Mouse (Mus musculus) hindbrain, embryonic 15.5 days (tissue): Measurements from ENCODE around the gene Pde6h. TPM values are rescaled to one million over a fixed set of nuclear protein-coding genes. Genes with fewer than 3 reads are reported as not detected.
"Not testable (repeated sequence)": the region's sequence is repeated elsewhere in the genome, so short reads cannot be mapped to it uniquely, and the experiment has no call there.

ENCODE experiments used
- ATAC-seq: fragments of 200-750 bp; cut with Nextera tagmentation; 2 replicates; pipeline ENCODE4 v1.8.0; 2017; ENCODE audit warnings: low read depth, moderate number of reproducible peaks, moderate TSS enrichment; ENCODE audit not compliant: low FRiP score
- H3K27ac ChIP-seq: fragments of 300-500 bp; sonication (generic); replicated peaks from 2 replicates; pipeline ENCODE4 v1.5.1; 2015; ENCODE audit warnings: mild to moderate bottlenecking, inconsistent platforms
- H3K27me3 ChIP-seq: fragments of 300-500 bp; sonication (generic); 2 replicates; pipeline ENCODE4 v1.6.1; 2015; ENCODE audit warnings: control low read depth, inconsistent platforms
- H3K36me3 ChIP-seq: fragments of 300-500 bp; sonication (generic); 2 replicates; pipeline ENCODE4 v1.6.1; 2015; ENCODE audit warnings: control low read depth, inconsistent platforms
- H3K4me1 ChIP-seq: fragments of 300-500 bp; sonication (generic); replicated peaks from 2 replicates; pipeline ENCODE4 v1.6.1; 2015; ENCODE audit warnings: control low read depth, inconsistent platforms
- H3K4me2 ChIP-seq: fragments of 300-500 bp; sonication (generic); 2 replicates; pipeline ENCODE4 v1.6.1; 2015; ENCODE audit warnings: moderate library complexity, mild to moderate bottlenecking, inconsistent platforms
- H3K4me3 ChIP-seq: fragments of 300-500 bp; sonication (generic); 2 replicates; pipeline ENCODE4 v1.5.1; 2015; ENCODE audit warnings: mild to moderate bottlenecking, inconsistent platforms
- H3K9ac ChIP-seq: fragments of 300-500 bp; sonication (generic); 2 replicates; pipeline ENCODE4 v1.6.1; 2015; ENCODE audit warnings: inconsistent platforms
- H3K9me3 ChIP-seq: fragments of 300-500 bp; sonication (generic); 2 replicates; pipeline ENCODE4 v1.6.1; 2016; ENCODE audit warnings: control low read depth, inconsistent platforms
- WGBS: fragments of 180-500 bp; shearing (Covaris S2); methylation state at CpG from one replicate; pipeline ENCODE4 v1.1.7; 2015; 5-methylcytosine and 5-hydroxymethylcytosine counted together
- polyA plus RNA-seq: library from polyadenylated mRNA; unstranded; fragments of >200 nt; fragmentation: Nextera tagmentation; extraction: Ambion mirVana; gene quantifications from 2 replicates; pipeline ENCODE4 v1.2.1, GENCODE M21; 2015

Pde6h gene
- polyA plus RNA-seq = 0.07 and 1.1 TPM in 2 replicates

- H3K27me3 ChIP-seq = no peaks in the 10 kb centered on the region
- H3K4me1 ChIP-seq = no peaks in the 10 kb centered on the region
- H3K36me3 ChIP-seq = no peaks in the 10 kb centered on the region
- ATAC-seq = no peak
- H3K27ac ChIP-seq = no peak within 1 kb of the TSS
- 90% methylated on average over 8 of the region's 8 CpGs for WGBS
- no peak within 1 kb of the TSS for H3K4me3 ChIP-seq
- H3K9ac ChIP-seq = no peak within 1 kb of the TSS
- no peak within 1 kb of the TSS for H3K4me2 ChIP-seq
- no peaks in the 10 kb centered on the region for H3K9me3 ChIP-seq
Observed at GRCm38 (mm10) chr6:136923532-136923931, at the start of gene Pde6h. Gene Pde6h (plus strand): TSS chr6:136923832.

GRCm38 (mm10) chr6:136874599-136874998 is 49.0 kb upstream of the Pde6h start:
- Histone ChIP-seq H3K36me3 (no peaks in the 10 kb centered on the region), H3K27me3 (no peaks in the 10 kb centered on the region), H3K4me1 (no peaks in the 10 kb centered on the region), H3K4me3 (no peak overlapping the region), H3K9me3 (no peaks in the 10 kb centered on the region), H3K9ac (no peak overlapping the region), H3K27ac (no peak overlapping the region), H3K4me2 (no peak overlapping the region)
- ATAC-seq = no peak
- WGBS = 44% methylated on average over 8 of the region's 8 CpGs

GRCm38 (mm10) chr6:136875670-136876069 is 48.0 kb upstream of the Pde6h start, which contains the start of gene Mgp:
Gene Mgp (minus strand): TSS chr6:136875823.
- H3K4me3 ChIP-seq = no peak within 1 kb of the TSS
- no peak within 1 kb of the TSS for H3K27ac ChIP-seq
- ATAC-seq = no peak
- no peak within 1 kb of the TSS for H3K9ac ChIP-seq
- H3K9me3 ChIP-seq = no peaks in the 10 kb centered on the region
- H3K36me3 ChIP-seq = no peaks in the 10 kb centered on the region
- no peaks in the 10 kb centered on the region for H3K4me1 ChIP-seq
- 64% methylated on average over 9 of the region's 9 CpGs for WGBS
- H3K4me2 ChIP-seq = no peak within 1 kb of the TSS
- H3K27me3 ChIP-seq = no peaks in the 10 kb centered on the region

- no peaks in the 10 kb centered on the region for H3K9me3 ChIP-seq
Observed at GRCm38 (mm10) chr6:136881678-136882077, 42.0 kb upstream of the Pde6h start.

GRCm38 (mm10) chr6:136883431-136883915 is 40.2 kb upstream of the Pde6h start:
- no peak for ATAC-seq
- Histone ChIP-seq H3K4me3 (no peak overlapping the region), H3K27ac (no peak overlapping the region), H3K36me3 (no peaks in the 10 kb centered on the region), H3K9ac (no peak overlapping the region), H3K4me1 (no peaks in the 10 kb centered on the region), H3K27me3 (no peaks in the 10 kb centered on the region), H3K4me2 (no peak overlapping the region), H3K9me3 (no peaks in the 10 kb centered on the region)
- 77% methylated on average over 3 of the region's 3 CpGs for WGBS

More at GRCm38 (mm10) chr6:136881678-136882077, 42.0 kb upstream of the Pde6h start:
- no peak overlapping the region for H3K27ac ChIP-seq
- no peak for ATAC-seq
- no peaks in the 10 kb centered on the region for H3K27me3 ChIP-seq
- H3K4me3 ChIP-seq = no peak overlapping the region
- H3K9ac ChIP-seq = no peak overlapping the region
- H3K4me2 ChIP-seq = no peak overlapping the region
- WGBS = 77% methylated on average over 8 of the region's 8 CpGs
- H3K36me3 ChIP-seq = no peaks in the 10 kb centered on the region
- H3K4me1 ChIP-seq = no peaks in the 10 kb centered on the region

- no peak for ATAC-seq
- Histone ChIP-seq H3K4me2 (no peak overlapping the region), H3K27me3 (no peaks in the 10 kb centered on the region), H3K9ac (no peak overlapping the region), H3K9me3 (no peaks in the 10 kb centered on the region), H3K27ac (no peak overlapping the region), H3K36me3 (no peaks in the 10 kb centered on the region), H3K4me3 (no peak overlapping the region), H3K4me1 (no peaks in the 10 kb centered on the region)
- 94% methylated on average over 6 of the region's 6 CpGs for WGBS
Observed at GRCm38 (mm10) chr6:136883961-136884360, 39.7 kb upstream of the Pde6h start.

GRCm38 (mm10) chr6:136884766-136885165 is 38.9 kb upstream of the Pde6h start:
- 54% methylated on average over 1 of the region's 1 CpGs for WGBS
- H3K4me2 ChIP-seq, H3K4me3 ChIP-seq, H3K27me3 ChIP-seq, H3K4me1 ChIP-seq, H3K36me3 ChIP-seq, H3K9me3 ChIP-seq, H3K9ac ChIP-seq, ATAC-seq, H3K27ac ChIP-seq: not testable (repeated sequence)

- no peak overlapping the region for H3K4me3 ChIP-seq
- no peaks in the 10 kb centered on the region for H3K36me3 ChIP-seq
- no peak overlapping the region for H3K27ac ChIP-seq
- H3K9me3 ChIP-seq = no peaks in the 10 kb centered on the region
- ATAC-seq = no peak
- no peaks in the 10 kb centered on the region for H3K4me1 ChIP-seq
- H3K9ac ChIP-seq = no peak overlapping the region
- H3K27me3 ChIP-seq = no peaks in the 10 kb centered on the region
- H3K4me2 ChIP-seq = no peak overlapping the region
- 75% methylated on average over 9 of the region's 9 CpGs for whole genome bisulfite sequencing
Observed at GRCm38 (mm10) chr6:136887854-136888253, 35.8 kb upstream of the Pde6h start.

- H3K4me3 ChIP-seq = no peak overlapping the region
- H3K27me3 ChIP-seq = no peaks in the 10 kb centered on the region
- H3K4me2 ChIP-seq = no peak overlapping the region
- no peak for ATAC-seq
- no peak overlapping the region for H3K9ac ChIP-seq
- no peaks in the 10 kb centered on the region for H3K36me3 ChIP-seq
- no peaks in the 10 kb centered on the region for H3K4me1 ChIP-seq
- H3K27ac ChIP-seq = no peak overlapping the region
- H3K9me3 ChIP-seq = no peaks in the 10 kb centered on the region
- WGBS = 88% methylated on average over 6 of the region's 6 CpGs
Observed at GRCm38 (mm10) chr6:136889067-136889466, 34.6 kb upstream of the Pde6h start.

- Histone ChIP-seq H3K36me3 (no peaks in the 10 kb centered on the region), H3K27ac (no peak overlapping the region), H3K27me3 (no peaks in the 10 kb centered on the region), H3K4me1 (no peaks in the 10 kb centered on the region), H3K9ac (no peak overlapping the region), H3K9me3 (no peaks in the 10 kb centered on the region), H3K4me3 (no peak overlapping the region), H3K4me2 (no peak overlapping the region)
- no peak for ATAC-seq
- WGBS = 95% methylated on average over 6 of the region's 6 CpGs
Observed at GRCm38 (mm10) chr6:136889554-136889953, 34.1 kb upstream of the Pde6h start.

- Histone ChIP-seq H3K4me3 (no peak overlapping the region), H3K4me2 (no peak overlapping the region), H3K4me1 (no peaks in the 10 kb centered on the region), H3K9me3 (no peaks in the 10 kb centered on the region), H3K36me3 (no peaks in the 10 kb centered on the region), H3K27me3 (no peaks in the 10 kb centered on the region), H3K9ac (no peak overlapping the region), H3K27ac (no peak overlapping the region)
- no peak for ATAC-seq
- 94% methylated on average over 2 of the region's 2 CpGs for WGBS
Observed at GRCm38 (mm10) chr6:136892002-136892401, 31.6 kb upstream of the Pde6h start.

GRCm38 (mm10) chr6:136894532-136895339 is 28.9 kb upstream of the Pde6h start:
- H3K27ac ChIP-seq = no peak overlapping the region
- ATAC-seq = no peak
- H3K36me3 ChIP-seq = no peaks in the 10 kb centered on the region
- H3K27me3 ChIP-seq = no peaks in the 10 kb centered on the region
- H3K9ac ChIP-seq = no peak overlapping the region
- H3K4me2 ChIP-seq = no peak overlapping the region
- no peak overlapping the region for H3K4me3 ChIP-seq
- 67% methylated on average over 15 of the region's 15 CpGs for WGBS
- H3K4me1 ChIP-seq = no peaks in the 10 kb centered on the region
- H3K9me3 ChIP-seq = no peaks in the 10 kb centered on the region
